Mouse (Mus musculus) C2C12 (cell line): ENCODE measurements around the gene Rapgef2.

ENCODE experiments used
- CTCF ChIP-seq: IDR thresholded peaks from one replicate; pipeline ENCODE4 v1.5.1; 2011; ENCODE audit not compliant: control insufficient read depth, insufficient read depth, insufficient read length
- MYOG ChIP-seq: IDR thresholded peaks from one replicate; pipeline ENCODE4 v1.6.1; 2011; ENCODE audit not compliant: control insufficient read depth, insufficient read length; ENCODE audit errors: extremely low read depth
- USF1 ChIP-seq: IDR thresholded peaks from one replicate; pipeline ENCODE4 v1.6.1; 2011; ENCODE audit warnings: low read depth, mild to moderate bottlenecking, control low read depth, moderate library complexity

- no peak for TF ChIP-seq CTCF
- TF ChIP-seq MYOG, result no peak
- no peak for TF ChIP-seq USF1
Observed at GRCm38 (mm10) chr3:79071561-79071960, 214.8 kb downstream of the Rapgef2 start.
